Mouse (Mus musculus): ENCODE data around the gene Prox2. TPM values are rescaled to one million over a fixed set of nuclear protein-coding genes. Genes with fewer than 3 reads are reported as not detected.

The Prox2 gene
- total RNA-seq, 2 experiments from 2014 or later, result 1.3 TPM; not detected in 1

- no peak for ATAC-seq (replicated peaks; ENCODE audit: low FRiP score, poor library complexity, severe bottlenecking)
Observed at GRCm38 (mm10) chr12:85101001-85101400, 9.6 kb downstream of the Prox2 start.

- ATAC-seq (replicated peaks; ENCODE audit: low FRiP score, poor library complexity, severe bottlenecking), result no peak
Observed at GRCm38 (mm10) chr12:85095859-85096258, 14.7 kb downstream of the Prox2 start.

GRCm38 (mm10) chr12:85095146-85095545 lies 15.4 kb downstream of the Prox2 start:
- no peak for ATAC-seq (replicated peaks; ENCODE audit: low FRiP score, poor library complexity, severe bottlenecking)

- no peak for ATAC-seq (replicated peaks; ENCODE audit: low FRiP score, poor library complexity, severe bottlenecking)
Observed at GRCm38 (mm10) chr12:85094706-85095105, 15.9 kb downstream of the Prox2 start.

- ATAC-seq (replicated peaks; ENCODE audit: low FRiP score, poor library complexity, severe bottlenecking), result no peak
Observed at GRCm38 (mm10) chr12:85094010-85094409, 16.5 kb downstream of the Prox2 start.

- peak; percentile 76 for ATAC-seq (replicated peaks; ENCODE audit: low FRiP score, poor library complexity, severe bottlenecking)
Observed at GRCm38 (mm10) chr12:85092214-85092613, 18.3 kb downstream of the Prox2 start.

GRCm38 (mm10) chr12:85091190-85091589 lies 19.4 kb downstream of the Prox2 start:
- no peak for ATAC-seq (replicated peaks; ENCODE audit: low FRiP score, poor library complexity, severe bottlenecking)

GRCm38 (mm10) chr12:85087845-85088244 lies 22.7 kb downstream of the Prox2 start:
- no peak for ATAC-seq (replicated peaks; ENCODE audit: low FRiP score, poor library complexity, severe bottlenecking)

- ATAC-seq (replicated peaks; ENCODE audit: low FRiP score, poor library complexity, severe bottlenecking), result no peak
Observed at GRCm38 (mm10) chr12:85084941-85085340, 25.6 kb downstream of the Prox2 start.

GRCm38 (mm10) chr12:85084257-85084656 lies 26.3 kb downstream of the Prox2 start:
- no peak for ATAC-seq (replicated peaks; ENCODE audit: low FRiP score, poor library complexity, severe bottlenecking)

GRCm38 (mm10) chr12:85077100-85077499 lies 33.5 kb downstream of the Prox2 start:
- ATAC-seq (replicated peaks; ENCODE audit: low FRiP score, poor library complexity, severe bottlenecking), result no peak

GRCm38 (mm10) chr12:85071043-85071442 lies 39.5 kb downstream of the Prox2 start:
- no peak for ATAC-seq (replicated peaks; ENCODE audit: low FRiP score, poor library complexity, severe bottlenecking)

- ATAC-seq (replicated peaks; ENCODE audit: low FRiP score, poor library complexity, severe bottlenecking), result no peak
Observed at GRCm38 (mm10) chr12:85051218-85051617, 59.3 kb downstream of the Prox2 start.

Other genes starting within 250 kb of the Prox2 start
- 0.19 TPM in 1 of 2 replicates, not detected in the other for gene Ltbp2, start 234.2 kb downstream of the Prox2 start, total RNA-seq (2015; ENCODE audit: low replicate concordance)
- 0.14 and 2.4 TPM in 2 replicates for gene Ltbp2, start 234.2 kb downstream of the Prox2 start, total RNA-seq (2017; ENCODE audit: low replicate concordance)
- gene Fcf1, start 139.9 kb downstream of the Prox2 start, total RNA-seq (2015; ENCODE audit: low replicate concordance), result 34.8 and 45.6 TPM in 2 replicates
- gene Fcf1, start 139.9 kb downstream of the Prox2 start, total RNA-seq (2017; ENCODE audit: low replicate concordance), result 26.7 and 61.2 TPM in 2 replicates
- gene Arel1, start 139.9 kb downstream of the Prox2 start, total RNA-seq (2015; ENCODE audit: low replicate concordance), result 126 and 147 TPM in 2 replicates
- 216 and 219 TPM in 2 replicates for gene Arel1, start 139.9 kb downstream of the Prox2 start, total RNA-seq (2017; ENCODE audit: low replicate concordance)
- gene Ylpm1, start 114.4 kb downstream of the Prox2 start, total RNA-seq (2015; ENCODE audit: low replicate concordance), result 25.1 and 28.4 TPM in 2 replicates
- 17.2 and 46.0 TPM in 2 replicates for gene Ylpm1, start 114.4 kb downstream of the Prox2 start, total RNA-seq (2017; ENCODE audit: low replicate concordance)
- 21.1 and 53.9 TPM in 2 replicates for gene Dlst, start 74 bp upstream of the Prox2 start, total RNA-seq (2015; ENCODE audit: low replicate concordance)
- gene Dlst, start 74 bp upstream of the Prox2 start, total RNA-seq (2017; ENCODE audit: low replicate concordance), result 122 and 210 TPM in 2 replicates
- not detected in 2 replicates for gene Rps6kl1, start 40.5 kb upstream of the Prox2 start, total RNA-seq (2015; ENCODE audit: low replicate concordance)
- not detected in 2 replicates for gene Rps6kl1, start 40.5 kb upstream of the Prox2 start, total RNA-seq (2017; ENCODE audit: low replicate concordance)
- not detected in 2 replicates for gene Pgf, start 67.0 kb upstream of the Prox2 start, total RNA-seq (2015; ENCODE audit: low replicate concordance)
- not detected in 2 replicates for gene Pgf, start 67.0 kb upstream of the Prox2 start, total RNA-seq (2017; ENCODE audit: low replicate concordance)
- gene Eif2b2, start 108.7 kb upstream of the Prox2 start, total RNA-seq (2015; ENCODE audit: low replicate concordance), result 12.1 and 12.5 TPM in 2 replicates
- gene Eif2b2, start 108.7 kb upstream of the Prox2 start, total RNA-seq (2017; ENCODE audit: low replicate concordance), result 9.5 and 14.4 TPM in 2 replicates
- 0.19 and 1.0 TPM in 2 replicates for gene Mlh3, start 159.8 kb upstream of the Prox2 start, total RNA-seq (2015; ENCODE audit: low replicate concordance)
- 2.2 and 2.6 TPM in 2 replicates for gene Mlh3, start 159.8 kb upstream of the Prox2 start, total RNA-seq (2017; ENCODE audit: low replicate concordance)
- 7.9 and 26.1 TPM in 2 replicates for gene Acyp1, start 177.7 kb upstream of the Prox2 start, total RNA-seq (2015; ENCODE audit: low replicate concordance)
- 13.6 and 21.0 TPM in 2 replicates for gene Acyp1, start 177.7 kb upstream of the Prox2 start, total RNA-seq (2017; ENCODE audit: low replicate concordance)
- 0.42 TPM in 1 of 2 replicates, not detected in the other for gene Zc2hc1c, start 177.8 kb upstream of the Prox2 start, total RNA-seq (2015; ENCODE audit: low replicate concordance)
- 0.17 TPM in 1 of 2 replicates, not detected in the other for gene Zc2hc1c, start 177.8 kb upstream of the Prox2 start, total RNA-seq (2017; ENCODE audit: low replicate concordance)
- 5.8 and 11.5 TPM in 2 replicates for gene Nek9, start 228.6 kb upstream of the Prox2 start, total RNA-seq (2015; ENCODE audit: low replicate concordance)
- gene Nek9, start 228.6 kb upstream of the Prox2 start, total RNA-seq (2017; ENCODE audit: low replicate concordance), result 5.9 and 10.5 TPM in 2 replicates